Mouse (Mus musculus) embryonic fibroblast, embryonic 13.5 days (primary cell): Measurements from ENCODE around the gene Fbf1. TPM values are rescaled to one million over a fixed set of nuclear protein-coding genes. Genes with fewer than 3 reads are reported as not detected.
"Not testable (repeated sequence)": the region's sequence is repeated elsewhere in the genome, so short reads cannot be mapped to it uniquely, and the experiment has no call there.

Source experiments
- H3K27ac ChIP-seq: 2 replicates; pipeline ENCODE4 v1.5.1; 2012; ENCODE audit warnings: low read length, control low read depth, inconsistent platforms; ENCODE audit not compliant: insufficient read depth
- H3K4me1 ChIP-seq: 2 replicates; pipeline ENCODE4 v1.6.1; 2011; ENCODE audit warnings: low read length; ENCODE audit not compliant: control insufficient read depth, insufficient read depth
- H3K4me3 ChIP-seq: 2 replicates; pipeline ENCODE4 v1.5.1; 2011; ENCODE audit warnings: mild to moderate bottlenecking, control low read depth, low read length; ENCODE audit not compliant: insufficient read depth
- CTCF ChIP-seq: IDR thresholded peaks from 2 replicates; pipeline ENCODE4 v1.5.1; 2011; ENCODE audit warnings: mild to moderate bottlenecking, control low read depth, low read length, moderate library complexity, borderline replicate concordance; ENCODE audit not compliant: insufficient read depth
- POLR2A ChIP-seq: IDR thresholded peaks from 2 replicates; pipeline ENCODE4 v1.6.1; 2011; ENCODE audit warnings: low read depth, mild to moderate bottlenecking, control low read depth, low read length, moderate library complexity
- polyA plus RNA-seq: library from polyadenylated mRNA; stranded (reverse); fragments of >200 nt; gene quantifications from 2 replicates; pipeline ENCODE4 v1.2.4, GENCODE M21; 2011; ENCODE audit warnings: low read depth; ENCODE audit not compliant: missing spikeins, insufficient read length

The Fbf1 gene
- polyA plus RNA-seq, 1 experiment: 34.5 TPM

- Histone ChIP-seq H3K27ac (no peak overlapping the region), H3K4me1 (peaks cover 3% of the 10 kb centered on the region; the same call in 1 of the 2 replicates), H3K4me3 (peak overlapping the region; percentile 44; the same call in 1 of the 2 replicates)
- TF ChIP-seq CTCF (no peak), POLR2A (no peak)
Observed at GRCm38 (mm10) chr11:116129993-116130487, 37.9 kb downstream of the Fbf1 start.

DNA sequence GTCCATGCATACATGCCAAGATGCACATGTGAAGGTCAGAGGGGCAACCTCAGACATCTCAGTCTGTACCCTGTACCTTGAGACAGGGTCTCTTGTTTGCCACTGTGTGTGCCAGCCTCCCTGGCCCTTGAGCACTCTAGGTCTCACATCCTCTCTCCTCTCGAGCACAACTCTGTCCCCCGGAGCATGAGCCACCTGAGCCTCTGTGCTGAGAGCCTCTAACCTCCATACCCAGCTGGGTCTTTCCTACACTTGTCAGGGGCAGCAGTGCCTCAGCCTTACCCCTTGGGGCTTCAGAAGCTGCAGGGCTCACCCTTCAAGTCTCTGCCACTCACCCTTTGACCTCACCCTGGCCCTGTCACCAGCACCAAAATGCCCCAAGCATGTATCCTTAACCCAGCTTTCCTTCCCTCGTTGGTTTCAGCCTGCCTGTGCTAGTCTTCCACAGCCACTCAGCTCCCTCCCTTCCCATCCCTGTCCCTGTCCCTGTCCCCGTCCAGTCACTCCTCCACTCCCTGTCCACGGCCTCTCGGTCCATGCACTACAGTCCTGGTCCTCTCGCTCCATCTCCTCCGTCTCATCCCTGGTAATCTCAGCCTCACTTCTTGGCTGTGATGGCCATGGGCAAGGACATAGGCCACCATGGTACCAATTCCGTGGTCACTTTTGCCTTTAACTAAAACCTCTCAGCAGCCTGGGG lies 38.7 kb downstream of the Fbf1 start:
- no peak overlapping the region for H3K27ac ChIP-seq
- H3K4me3 ChIP-seq: no peak overlapping the region
- peaks cover 3% of the 10 kb centered on the region; the same call in 1 of the 2 replicates for H3K4me1 ChIP-seq
- TF ChIP-seq POLR2A: no peak
- TF ChIP-seq CTCF: no peak

DNA sequence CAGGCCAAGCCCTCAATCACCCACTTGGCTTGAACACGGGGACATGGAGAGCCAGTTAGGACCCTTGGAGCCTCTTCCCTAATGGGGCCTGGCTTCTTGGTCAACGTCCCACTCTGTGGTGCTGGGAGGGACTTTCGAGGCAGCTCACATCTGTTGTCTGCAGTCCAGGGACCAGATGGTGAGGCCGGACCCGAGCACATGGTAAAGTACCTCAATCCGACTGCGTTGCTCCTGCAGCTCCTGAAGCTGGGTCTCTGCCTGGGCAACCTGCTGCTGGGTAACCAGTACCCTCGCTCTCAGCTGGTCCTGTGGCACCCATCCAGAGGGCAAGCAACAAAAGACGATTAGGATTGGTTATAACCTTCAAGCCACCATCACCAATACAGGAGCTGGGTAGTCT lies 40.0 kb downstream of the Fbf1 start:
- H3K27ac ChIP-seq: no peak overlapping the region
- peaks cover 3% of the 10 kb centered on the region; the same call in 1 of the 2 replicates for H3K4me1 ChIP-seq
- TF ChIP-seq POLR2A: no peak
- no peak for TF ChIP-seq CTCF
- no peak overlapping the region for H3K4me3 ChIP-seq

GRCm38 (mm10) chr11:116127156-116127980 lies 40.6 kb downstream of the Fbf1 start, which contains the start of gene Trim47:
Gene Trim47, minus strand, starts transcription at chr11:116127210.
- H3K4me3 ChIP-seq: no peak within 1 kb of the TSS
- H3K27ac ChIP-seq: no peak within 1 kb of the TSS
- peaks cover 3% of the 10 kb centered on the region; the same call in 1 of the 2 replicates for H3K4me1 ChIP-seq
- TF ChIP-seq CTCF: no peak
- TF ChIP-seq POLR2A: no peak

DNA sequence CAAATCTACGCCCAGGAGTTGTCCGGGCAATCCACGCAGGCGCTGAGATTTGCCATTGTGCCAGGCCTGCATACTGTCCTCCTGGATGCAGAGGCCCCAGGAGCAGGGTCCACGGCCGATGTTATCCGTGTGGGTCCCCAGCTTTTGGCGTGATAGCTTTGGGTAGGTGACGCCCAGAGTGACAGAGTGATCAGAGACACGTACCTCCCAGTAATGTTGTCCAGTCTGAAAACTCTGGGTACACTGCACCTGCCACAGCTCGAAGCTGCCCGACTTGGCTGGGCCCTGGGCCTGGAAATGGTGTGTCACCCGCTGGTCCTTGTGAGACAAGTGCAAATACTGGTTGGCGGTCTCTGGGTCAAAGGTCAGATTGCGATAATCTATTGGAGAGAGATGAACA lies 41.7 kb downstream of the Fbf1 start:
- Histone ChIP-seq H3K27ac (no peak overlapping the region), H3K4me3 (no peak overlapping the region), H3K4me1 (peaks cover 3% of the 10 kb centered on the region; the same call in 1 of the 2 replicates)
- TF ChIP-seq POLR2A: no peak
- TF ChIP-seq CTCF: no peak

- H3K27ac ChIP-seq, H3K4me1 ChIP-seq, H3K4me3 ChIP-seq: not testable (repeated sequence)
Observed at GRCm38 (mm10) chr11:116121731-116122245, 46.2 kb downstream of the Fbf1 start.

- Histone ChIP-seq H3K27ac (no peak overlapping the region; the same call in 1 of the 2 replicates), H3K4me1 (no peaks in the 10 kb centered on the region), H3K4me3 (no peak overlapping the region)
- TF ChIP-seq CTCF: no peak
- no peak for TF ChIP-seq POLR2A
Observed at GRCm38 (mm10) chr11:116117819-116118218, 50.1 kb downstream of the Fbf1 start.

DNA sequence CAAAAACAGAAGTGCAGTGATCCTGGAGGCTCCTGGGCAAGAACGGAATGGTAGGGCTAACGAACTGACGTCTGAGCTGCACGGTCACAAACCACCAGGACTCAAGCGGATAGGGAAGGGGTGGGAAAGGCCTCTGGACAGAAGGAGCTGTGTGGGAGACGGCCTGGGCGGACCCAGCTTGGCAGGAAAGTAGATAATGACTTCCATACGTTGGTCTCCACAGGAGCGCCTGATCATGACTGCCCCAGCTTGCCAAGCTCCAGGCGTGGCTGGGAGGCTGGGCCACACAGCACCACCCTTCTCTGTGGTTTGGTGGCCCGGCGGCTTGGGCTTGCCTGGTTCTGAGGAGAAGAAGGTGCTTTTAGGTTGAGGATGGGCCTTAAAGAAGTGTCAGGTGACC lies 50.7 kb downstream of the Fbf1 start:
- TF ChIP-seq CTCF (no peak), POLR2A (no peak)
- Histone ChIP-seq H3K4me3 (no peak overlapping the region), H3K27ac (peak overlapping the region; percentile 54), H3K4me1 (no peaks in the 10 kb centered on the region)

GRCm38 (mm10) chr11:116111611-116112203 lies 56.3 kb downstream of the Fbf1 start:
- Histone ChIP-seq H3K4me1 (peaks cover 4% of the 10 kb centered on the region; the same call in 1 of the 2 replicates), H3K27ac (no peak overlapping the region), H3K4me3 (no peak overlapping the region)
- TF ChIP-seq CTCF: no peak
- no peak for TF ChIP-seq POLR2A
